In the genomic region with DNA sequence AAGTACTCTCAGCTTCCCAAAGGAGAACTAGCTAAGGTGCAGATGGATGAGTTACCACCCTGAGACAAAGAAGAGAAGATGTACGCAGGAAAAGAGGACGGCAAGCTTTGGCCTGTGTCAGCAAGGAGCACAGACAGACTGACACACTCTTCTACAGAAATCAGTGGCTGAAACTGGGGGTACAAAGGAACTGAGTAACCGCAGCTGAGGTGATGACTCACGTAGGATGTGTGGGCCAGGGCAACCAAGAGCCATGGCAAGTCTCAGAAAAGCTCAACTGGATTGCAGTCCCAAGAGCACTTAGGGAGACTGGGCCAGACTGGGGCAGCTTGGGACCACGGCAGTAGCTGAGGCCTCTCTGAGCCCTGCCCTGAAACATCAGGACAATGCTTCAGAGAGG, we compare ENCODE assay signal across 1 mouse cellular context.
TF ChIP-seq lines count a peak whose summit lies in the region.

No protein-coding gene starts in this region.

TF ChIP-seq in CH12.LX, 34 proteins besides CTCF, POLR2A, EP300 and RAD21 (continued from another document):
- no peak for TF ChIP-seq KAT2A (IDR thresholded peaks at IDR 0.05; ENCODE audit: insufficient replicate concordance, low read length)
- TF ChIP-seq HCFC1 (IDR thresholded peaks at IDR 0.05; ENCODE audit: low read depth, low read length): no peak
